Mouse (Mus musculus): Measurements from ENCODE around the gene Ramp1. TPM values are rescaled to one million over a fixed set of nuclear protein-coding genes. Genes with fewer than 3 reads are reported as not detected.

The Ramp1 gene
- total RNA-seq, 2 experiments from 2014 or later = 66.3 to 66.6 TPM

- DNase-seq (ENCODE audit: low spot score in 2 of 2) = no peak
Observed at GRCm38 (mm10) chr1:91193680-91194079, 14.1 kb downstream of the Ramp1 start.

GRCm38 (mm10) chr1:91199793-91200192, 20.2 kb downstream of the Ramp1 start:
- no peak for DNase-seq (ENCODE audit: low spot score in 2 of 2)

- DNase-seq (ENCODE audit: low spot score in 2 of 2) = no peak
Observed at GRCm38 (mm10) chr1:91201122-91201521, 21.5 kb downstream of the Ramp1 start.

- DNase-seq (ENCODE audit: low spot score in 2 of 2) = no peak
Observed at GRCm38 (mm10) chr1:91204221-91204765, 24.7 kb downstream of the Ramp1 start.

- no peak for DNase-seq (ENCODE audit: low spot score in 2 of 2)
Observed at GRCm38 (mm10) chr1:91205651-91206050, 26.0 kb downstream of the Ramp1 start.

GRCm38 (mm10) chr1:91206336-91206735, 26.7 kb downstream of the Ramp1 start:
- no peak for DNase-seq (ENCODE audit: low spot score in 2 of 2)

- no peak for DNase-seq (ENCODE audit: low spot score in 2 of 2)
Observed at GRCm38 (mm10) chr1:91206873-91207272, 27.3 kb downstream of the Ramp1 start.

- DNase-seq (ENCODE audit: low spot score in 2 of 2) = no peak
Observed at GRCm38 (mm10) chr1:91207334-91208074, 27.9 kb downstream of the Ramp1 start.

GRCm38 (mm10) chr1:91209343-91209742, 29.7 kb downstream of the Ramp1 start:
- DNase-seq (ENCODE audit: low spot score in 2 of 2) = peak in 1 of 2 experiments; percentile 49

GRCm38 (mm10) chr1:91209785-91210184, 30.2 kb downstream of the Ramp1 start:
- peak; percentile 47 to 81 for DNase-seq (ENCODE audit: low spot score in 2 of 2)

- peak in 1 of 2 experiments; percentile 41 for DNase-seq (ENCODE audit: low spot score in 2 of 2)
Observed at GRCm38 (mm10) chr1:91211099-91211498, 31.5 kb downstream of the Ramp1 start.

- no peak for DNase-seq (ENCODE audit: low spot score in 2 of 2)
Observed at GRCm38 (mm10) chr1:91211591-91212008, 32.0 kb downstream of the Ramp1 start.

GRCm38 (mm10) chr1:91215264-91215663, 35.6 kb downstream of the Ramp1 start:
- no peak for DNase-seq (ENCODE audit: low spot score in 2 of 2)

GRCm38 (mm10) chr1:91215981-91216380, 36.4 kb downstream of the Ramp1 start:
- DNase-seq (ENCODE audit: low spot score in 2 of 2) = no peak

GRCm38 (mm10) chr1:91216504-91217267, 37.1 kb downstream of the Ramp1 start:
- DNase-seq (ENCODE audit: low spot score in 2 of 2) = peak in 1 of 2 experiments; percentile 23

- no peak for DNase-seq (ENCODE audit: low spot score in 2 of 2)
Observed at GRCm38 (mm10) chr1:91219641-91220321, 40.2 kb downstream of the Ramp1 start.

GRCm38 (mm10) chr1:91220322-91220672, 40.7 kb downstream of the Ramp1 start:
- no peak for DNase-seq (ENCODE audit: low spot score in 2 of 2)

- DNase-seq (ENCODE audit: low spot score in 2 of 2) = no peak
Observed at GRCm38 (mm10) chr1:91226562-91226961, 46.9 kb downstream of the Ramp1 start.

- DNase-seq (ENCODE audit: low spot score in 2 of 2) = no peak
Observed at GRCm38 (mm10) chr1:91227381-91228054, 47.9 kb downstream of the Ramp1 start.

- no peak for DNase-seq (ENCODE audit: low spot score in 2 of 2)
Observed at GRCm38 (mm10) chr1:91231142-91231541, 51.5 kb downstream of the Ramp1 start.

- DNase-seq (ENCODE audit: low spot score in 2 of 2) = no peak
Observed at GRCm38 (mm10) chr1:91231896-91232295, 52.3 kb downstream of the Ramp1 start.

All from gastrocnemius, postnatal 4 days (tissue).